Mouse (Mus musculus): ENCODE data around the gene Arhgap10.

GRCm38 (mm10) chr8:77545616-77546015, 27.9 kb upstream of the Arhgap10 start:
- TF ChIP-seq CTCF (IDR thresholded peaks at IDR 0.05; ENCODE audit: low read depth, low read length): no peak
- TF ChIP-seq POLR2A (IDR thresholded peaks at IDR 0.05; ENCODE audit: borderline replicate concordance, low read depth, low read length): no peak
